Mouse (Mus musculus): ENCODE data around the gene Adcy9. TPM values are rescaled to one million over a fixed set of nuclear protein-coding genes. Genes with fewer than 3 reads are reported as not detected.

Gene Adcy9
- polyA plus RNA-seq, 1 experiment from 2014 or later = 1.5 TPM

GRCm38 (mm10) chr16:4337269-4337668, 83.0 kb downstream of the Adcy9 start:
- TF ChIP-seq CTCF (IDR thresholded peaks at IDR 0.05; ENCODE audit: low read depth) = no peak
- no peak overlapping the region for H3K4me3 ChIP-seq (ENCODE audit: low read depth, low read length)
- WGBS = 46% methylated on average over 4 of the region's 4 CpGs
- no peak overlapping the region for H3K27ac ChIP-seq (ENCODE audit: low read depth, low read length)
- H3K9me3 ChIP-seq (ENCODE audit: control insufficient read depth) = no peaks in the 10 kb centered on the region
- no peaks in the 10 kb centered on the region for H3K4me1 ChIP-seq (replicated peaks; ENCODE audit: control insufficient read depth, insufficient read depth, low read length)
- no peaks in the 10 kb centered on the region for H3K36me3 ChIP-seq (ENCODE audit: control insufficient read depth, insufficient read depth)
- ATAC-seq = no peak
- H3K9ac ChIP-seq (ENCODE audit: low read depth, low read length) = no peak overlapping the region
- H3K4me2 ChIP-seq (replicated peaks; ENCODE audit: low read depth) = no peak overlapping the region
- no peaks in the 10 kb centered on the region for H3K27me3 ChIP-seq (replicated peaks; ENCODE audit: control insufficient read depth, insufficient read depth, low read length)

- no peaks in the 10 kb centered on the region for H3K4me1 ChIP-seq (replicated peaks; ENCODE audit: control insufficient read depth, insufficient read depth, low read length)
- H3K4me3 ChIP-seq (ENCODE audit: low read depth, low read length) = no peak overlapping the region
- no peaks in the 10 kb centered on the region for H3K27me3 ChIP-seq (replicated peaks; ENCODE audit: control insufficient read depth, insufficient read depth, low read length)
- no peak for TF ChIP-seq CTCF (IDR thresholded peaks at IDR 0.05; ENCODE audit: low read depth)
- no peak overlapping the region for H3K4me2 ChIP-seq (replicated peaks; ENCODE audit: low read depth)
- H3K27ac ChIP-seq (ENCODE audit: low read depth, low read length) = no peak overlapping the region
- H3K36me3 ChIP-seq (ENCODE audit: control insufficient read depth, insufficient read depth) = no peaks in the 10 kb centered on the region
- ATAC-seq = no peak
- H3K9ac ChIP-seq (ENCODE audit: low read depth, low read length) = no peak overlapping the region
- H3K9me3 ChIP-seq (ENCODE audit: control insufficient read depth) = no peaks in the 10 kb centered on the region
- WGBS = 93% methylated on average over 5 of the region's 5 CpGs
Measured at GRCm38 (mm10) chr16:4333788-4334187, 86.5 kb downstream of the Adcy9 start.

GRCm38 (mm10) chr16:4333371-4333770, 86.9 kb downstream of the Adcy9 start:
- no peak for TF ChIP-seq CTCF (IDR thresholded peaks at IDR 0.05; ENCODE audit: low read depth)
- no peak for ATAC-seq
- Histone ChIP-seq H3K9ac (ENCODE audit: low read depth, low read length) (no peak overlapping the region), H3K27ac (ENCODE audit: low read depth, low read length) (no peak overlapping the region), H3K9me3 (ENCODE audit: control insufficient read depth) (no peaks in the 10 kb centered on the region), H3K4me3 (ENCODE audit: low read depth, low read length) (no peak overlapping the region), H3K4me2 (replicated peaks; ENCODE audit: low read depth) (no peak overlapping the region), H3K36me3 (ENCODE audit: control insufficient read depth, insufficient read depth) (no peaks in the 10 kb centered on the region), H3K4me1 (replicated peaks; ENCODE audit: control insufficient read depth, insufficient read depth, low read length) (no peaks in the 10 kb centered on the region), H3K27me3 (replicated peaks; ENCODE audit: control insufficient read depth, insufficient read depth, low read length) (no peaks in the 10 kb centered on the region)
- WGBS = 59% methylated on average over 2 of the region's 2 CpGs

DNA sequence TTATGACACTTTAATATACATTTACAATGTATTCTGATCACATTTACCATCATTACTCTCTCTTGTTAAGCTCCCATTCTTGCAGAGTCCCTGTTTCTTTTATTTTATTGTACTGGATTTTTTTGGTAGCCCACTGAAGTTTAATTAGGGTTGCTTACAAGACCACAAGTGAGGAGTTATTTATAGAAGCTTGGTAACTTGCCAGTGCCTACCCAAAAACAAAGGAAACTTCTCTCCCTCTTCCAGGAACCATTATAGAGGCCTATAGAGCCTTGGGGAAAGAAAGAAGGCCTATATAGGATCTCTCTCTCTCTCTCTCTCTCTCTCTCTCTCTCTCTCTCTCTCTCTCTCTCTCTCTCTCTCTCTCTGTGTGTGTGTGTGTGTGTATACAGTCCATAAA, 93.2 kb downstream of the Adcy9 start:
- no peak for TF ChIP-seq CTCF (IDR thresholded peaks at IDR 0.05; ENCODE audit: low read depth)
- no peak for ATAC-seq
- Histone ChIP-seq H3K9ac (ENCODE audit: low read depth, low read length) (no peak overlapping the region), H3K36me3 (ENCODE audit: control insufficient read depth, insufficient read depth) (no peaks in the 10 kb centered on the region; the same call in 1 of the 2 replicates), H3K4me1 (replicated peaks; ENCODE audit: control insufficient read depth, insufficient read depth, low read length) (no peaks in the 10 kb centered on the region), H3K4me2 (replicated peaks; ENCODE audit: low read depth) (no peak overlapping the region), H3K4me3 (ENCODE audit: low read depth, low read length) (no peak overlapping the region), H3K9me3 (ENCODE audit: control insufficient read depth) (no peaks in the 10 kb centered on the region), H3K27me3 (replicated peaks; ENCODE audit: control insufficient read depth, insufficient read depth, low read length) (no peaks in the 10 kb centered on the region), H3K27ac (ENCODE audit: low read depth, low read length) (no peak overlapping the region)

GRCm38 (mm10) chr16:4325801-4326200, 94.5 kb downstream of the Adcy9 start:
- WGBS = 80% methylated on average over 2 of the region's 2 CpGs
- ATAC-seq = no peak

GRCm38 (mm10) chr16:4324967-4325366, 95.3 kb downstream of the Adcy9 start:
- no peak overlapping the region for H3K27ac ChIP-seq (ENCODE audit: low read depth, low read length)
- no peaks in the 10 kb centered on the region for H3K4me1 ChIP-seq (replicated peaks; ENCODE audit: control insufficient read depth, insufficient read depth, low read length)
- no peak for TF ChIP-seq CTCF (IDR thresholded peaks at IDR 0.05; ENCODE audit: low read depth)
- H3K36me3 ChIP-seq (ENCODE audit: control insufficient read depth, insufficient read depth) = no peaks in the 10 kb centered on the region; the same call in 1 of the 2 replicates
- H3K9me3 ChIP-seq (ENCODE audit: control insufficient read depth) = no peaks in the 10 kb centered on the region
- H3K4me3 ChIP-seq (ENCODE audit: low read depth, low read length) = no peak overlapping the region
- H3K9ac ChIP-seq (ENCODE audit: low read depth, low read length) = no peak overlapping the region
- ATAC-seq = no peak
- no peak overlapping the region for H3K4me2 ChIP-seq (replicated peaks; ENCODE audit: low read depth)
- H3K27me3 ChIP-seq (replicated peaks; ENCODE audit: control insufficient read depth, insufficient read depth, low read length) = no peaks in the 10 kb centered on the region

More at GRCm38 (mm10) chr16:4325801-4326200, 94.5 kb downstream of the Adcy9 start:
- Histone ChIP-seq H3K9me3 (ENCODE audit: control insufficient read depth) (no peaks in the 10 kb centered on the region), H3K27me3 (replicated peaks; ENCODE audit: control insufficient read depth, insufficient read depth, low read length) (no peaks in the 10 kb centered on the region), H3K4me1 (replicated peaks; ENCODE audit: control insufficient read depth, insufficient read depth, low read length) (no peaks in the 10 kb centered on the region), H3K9ac (ENCODE audit: low read depth, low read length) (no peak overlapping the region), H3K4me2 (replicated peaks; ENCODE audit: low read depth) (no peak overlapping the region), H3K36me3 (ENCODE audit: control insufficient read depth, insufficient read depth) (no peaks in the 10 kb centered on the region; the same call in 1 of the 2 replicates), H3K4me3 (ENCODE audit: low read depth, low read length) (no peak overlapping the region), H3K27ac (ENCODE audit: low read depth, low read length) (no peak overlapping the region)
- TF ChIP-seq CTCF (IDR thresholded peaks at IDR 0.05; ENCODE audit: low read depth) = no peak

- no peak for ATAC-seq
- no peaks in the 10 kb centered on the region for H3K27me3 ChIP-seq (replicated peaks; ENCODE audit: control insufficient read depth, insufficient read depth, low read length)
- H3K4me3 ChIP-seq (ENCODE audit: low read depth, low read length) = no peak overlapping the region
- TF ChIP-seq CTCF (IDR thresholded peaks at IDR 0.05; ENCODE audit: low read depth) = no peak
- H3K9me3 ChIP-seq (ENCODE audit: control insufficient read depth) = no peaks in the 10 kb centered on the region
- no peak overlapping the region for H3K4me2 ChIP-seq (replicated peaks; ENCODE audit: low read depth)
- H3K27ac ChIP-seq (ENCODE audit: low read depth, low read length) = no peak overlapping the region
- no peaks in the 10 kb centered on the region for H3K4me1 ChIP-seq (replicated peaks; ENCODE audit: control insufficient read depth, insufficient read depth, low read length)
- 58% methylated on average over 3 of the region's 3 CpGs for WGBS
- H3K9ac ChIP-seq (ENCODE audit: low read depth, low read length) = no peak overlapping the region
- no peaks in the 10 kb centered on the region; the same call in 1 of the 2 replicates for H3K36me3 ChIP-seq (ENCODE audit: control insufficient read depth, insufficient read depth)
Measured at GRCm38 (mm10) chr16:4320856-4321255, 99.4 kb downstream of the Adcy9 start.

Measured in intestine, postnatal 0 days (tissue).